Mouse (Mus musculus) embryonic facial prominence, embryonic 12.5 days (tissue): Measurements from ENCODE around the gene Ticrr. TPM values are rescaled to one million over a fixed set of nuclear protein-coding genes. Genes with fewer than 3 reads are reported as not detected.

Experiments used
- ATAC-seq: fragments of 200-750 bp; cut with Nextera tagmentation; 2 replicates; pipeline ENCODE4 v1.8.0; 2017; ENCODE audit not compliant: insufficient number of reproducible peaks, insufficient read depth, low FRiP score, low TSS enrichment
- H3K27ac ChIP-seq: fragments of 300-500 bp; sonication (generic); 2 replicates; pipeline ENCODE4 v1.5.1; 2016; ENCODE audit warnings: mild to moderate bottlenecking
- H3K27me3 ChIP-seq: fragments of 300-500 bp; sonication (generic); 2 replicates; pipeline ENCODE4 v1.6.1; 2016; ENCODE audit warnings: mild to moderate bottlenecking, moderate library complexity
- H3K36me3 ChIP-seq: fragments of 300-500 bp; sonication (generic); 2 replicates; pipeline ENCODE4 v1.6.1; 2016; ENCODE audit warnings: mild to moderate bottlenecking
- H3K4me1 ChIP-seq: fragments of 300-500 bp; sonication (generic); 2 replicates; pipeline ENCODE4 v1.6.1; 2016
- H3K4me2 ChIP-seq: fragments of 300-500 bp; sonication (generic); replicated peaks from 2 replicates; pipeline ENCODE4 v1.6.1; 2016; ENCODE audit warnings: mild to moderate bottlenecking, moderate library complexity
- H3K4me3 ChIP-seq: fragments of 300-500 bp; sonication (generic); 2 replicates; pipeline ENCODE4 v1.5.1; 2016; ENCODE audit warnings: mild to moderate bottlenecking
- H3K9ac ChIP-seq: fragments of 300-500 bp; sonication (generic); 2 replicates; pipeline ENCODE4 v1.6.1; 2016; ENCODE audit warnings: mild to moderate bottlenecking, moderate library complexity
- H3K9me3 ChIP-seq: fragments of 300-500 bp; sonication (generic); 2 replicates; pipeline ENCODE4 v1.6.1; 2016; ENCODE audit warnings: mild to moderate bottlenecking, moderate library complexity
- WGBS: fragments of 180-500 bp; shearing (Covaris S2); methylation state at CpG from one replicate; pipeline ENCODE4 v1.1.7; 2016; 5-methylcytosine and 5-hydroxymethylcytosine counted together
- polyA plus RNA-seq: library from polyadenylated mRNA; unstranded; fragments of >200 nt; fragmentation: Nextera tagmentation; extraction: Ambion mirVana; gene quantifications from 2 replicates; pipeline ENCODE4 v1.2.1, GENCODE M21; 2016

Ticrr gene
- polyA plus RNA-seq, 1 experiment from 2014 or later, result 14.9 TPM

GRCm38 (mm10) chr7:79732622-79733021 lies 72.6 kb downstream of the Ticrr start, which contains the start of gene Plin1:
TSS of gene Plin1 (minus strand) at chr7:79732903.
- H3K9me3 ChIP-seq, result no peaks in the 10 kb centered on the region
- no peak for ATAC-seq
- peaks cover 10% of the 10 kb centered on the region for H3K36me3 ChIP-seq
- 49% methylated on average over 4 of the region's 4 CpGs for WGBS
- H3K27me3 ChIP-seq, result 0 out of 2 replicates have a peak, but pooled peaks cover 3% of the 10 kb centered on the region
- H3K27ac ChIP-seq, result no peak within 1 kb of the TSS
- no peak within 1 kb of the TSS for H3K4me2 ChIP-seq
- H3K4me1 ChIP-seq, result no peaks in the 10 kb centered on the region
- H3K4me3 ChIP-seq, result no peak within 1 kb of the TSS
- H3K9ac ChIP-seq, result no peak within 1 kb of the TSS

- H3K4me2 ChIP-seq, result no peak overlapping the region
- H3K4me3 ChIP-seq, result no peak overlapping the region
- no peak for ATAC-seq
- WGBS, result 75% methylated on average over 8 of the region's 8 CpGs
- H3K27ac ChIP-seq, result no peak overlapping the region
- H3K9me3 ChIP-seq, result no peaks in the 10 kb centered on the region
- peaks cover 10% of the 10 kb centered on the region for H3K36me3 ChIP-seq
- no peaks in the 10 kb centered on the region for H3K4me1 ChIP-seq
- 0 out of 2 replicates have a peak, but pooled peaks cover 3% of the 10 kb centered on the region for H3K27me3 ChIP-seq
- H3K9ac ChIP-seq, result no peak overlapping the region
Observed at GRCm38 (mm10) chr7:79734563-79734962, 74.6 kb downstream of the Ticrr start.

GRCm38 (mm10) chr7:79736511-79736910 lies 76.5 kb downstream of the Ticrr start:
- Histone ChIP-seq H3K4me2 (no peak overlapping the region), H3K27ac (no peak overlapping the region), H3K9ac (no peak overlapping the region), H3K4me3 (no peak overlapping the region), H3K36me3 (peaks cover 10% of the 10 kb centered on the region), H3K9me3 (no peaks in the 10 kb centered on the region), H3K4me1 (no peaks in the 10 kb centered on the region), H3K27me3 (0 out of 2 replicates have a peak, but pooled peaks cover 3% of the 10 kb centered on the region)
- WGBS, result 93% methylated on average over 14 of the region's 14 CpGs
- ATAC-seq, result no peak

GRCm38 (mm10) chr7:79738913-79739312 lies 78.9 kb downstream of the Ticrr start:
- no peak overlapping the region for H3K9ac ChIP-seq
- ATAC-seq, result no peak
- 93% methylated on average over 2 of the region's 2 CpGs for WGBS
- H3K4me2 ChIP-seq, result no peak overlapping the region
- no peaks in the 10 kb centered on the region for H3K27me3 ChIP-seq
- no peak overlapping the region for H3K27ac ChIP-seq
- peaks cover 6% of the 10 kb centered on the region; the same call in 1 of the 2 replicates for H3K4me1 ChIP-seq
- peaks cover 10% of the 10 kb centered on the region for H3K36me3 ChIP-seq
- no peak overlapping the region for H3K4me3 ChIP-seq
- H3K9me3 ChIP-seq, result no peaks in the 10 kb centered on the region

GRCm38 (mm10) chr7:79740279-79740678 lies 80.3 kb downstream of the Ticrr start:
- Histone ChIP-seq H3K4me1 (peaks cover 6% of the 10 kb centered on the region; the same call in 1 of the 2 replicates), H3K27me3 (no peaks in the 10 kb centered on the region), H3K9me3 (no peaks in the 10 kb centered on the region), H3K4me3 (no peak overlapping the region), H3K9ac (no peak overlapping the region), H3K4me2 (no peak overlapping the region), H3K27ac (no peak overlapping the region), H3K36me3 (peaks cover 7% of the 10 kb centered on the region)
- WGBS, result 75% methylated on average over 4 of the region's 4 CpGs
- ATAC-seq, result no peak

GRCm38 (mm10) chr7:79742277-79742658 lies 82.3 kb downstream of the Ticrr start:
- peaks cover 6% of the 10 kb centered on the region; the same call in 1 of the 2 replicates for H3K4me1 ChIP-seq
- no peak overlapping the region for H3K27ac ChIP-seq
- H3K36me3 ChIP-seq, result no peaks in the 10 kb centered on the region; the same call in 1 of the 2 replicates
- no peaks in the 10 kb centered on the region for H3K9me3 ChIP-seq
- no peaks in the 10 kb centered on the region for H3K27me3 ChIP-seq
- peak overlapping the region; percentile 38 for H3K9ac ChIP-seq
- H3K4me3 ChIP-seq, result peak overlapping the region; percentile 60
- no peak for ATAC-seq
- 23% methylated on average over 11 of the region's 11 CpGs for WGBS
- peak overlapping the region; percentile 66 for H3K4me2 ChIP-seq

GRCm38 (mm10) chr7:79742659-79743536 lies 82.9 kb downstream of the Ticrr start, which contains the start of the genes Pex11a and Wdr93:
TSS of gene Pex11a (minus strand) at chr7:79743131.
TSS of gene Wdr93 (plus strand) at chr7:79743163.
- 3% methylated on average over 46 of the region's 46 CpGs for WGBS
- Histone ChIP-seq H3K36me3 (no peaks in the 10 kb centered on the region), H3K4me1 (peaks cover 6% of the 10 kb centered on the region; the same call in 1 of the 2 replicates), H3K9me3 (no peaks in the 10 kb centered on the region), H3K4me2 (peak within 1 kb of the TSS; percentile 66), H3K27me3 (no peaks in the 10 kb centered on the region), H3K27ac (no peak within 1 kb of the TSS), H3K4me3 (peak within 1 kb of the TSS; percentile 60), H3K9ac (peak within 1 kb of the TSS; percentile 38)
- ATAC-seq, result peak; percentile 52; the same call in 1 of the 2 replicates

- Histone ChIP-seq H3K4me3 (no peak overlapping the region), H3K4me1 (peaks cover 6% of the 10 kb centered on the region; the same call in 1 of the 2 replicates), H3K36me3 (no peaks in the 10 kb centered on the region), H3K9me3 (no peaks in the 10 kb centered on the region), H3K27me3 (no peaks in the 10 kb centered on the region), H3K4me2 (no peak overlapping the region), H3K27ac (no peak overlapping the region), H3K9ac (no peak overlapping the region)
- ATAC-seq, result no peak
- 88% methylated on average over 9 of the region's 9 CpGs for WGBS
Observed at GRCm38 (mm10) chr7:79744051-79744450, 84.1 kb downstream of the Ticrr start.

GRCm38 (mm10) chr7:79744585-79744984 lies 84.6 kb downstream of the Ticrr start:
- Histone ChIP-seq H3K4me2 (no peak overlapping the region), H3K4me1 (peaks cover 6% of the 10 kb centered on the region; the same call in 1 of the 2 replicates), H3K27ac (no peak overlapping the region), H3K4me3 (no peak overlapping the region), H3K9ac (no peak overlapping the region), H3K27me3 (no peaks in the 10 kb centered on the region), H3K36me3 (no peaks in the 10 kb centered on the region), H3K9me3 (no peaks in the 10 kb centered on the region)
- WGBS, result 79% methylated on average over 5 of the region's 5 CpGs
- no peak for ATAC-seq

- Histone ChIP-seq H3K27me3 (no peaks in the 10 kb centered on the region), H3K9me3 (no peaks in the 10 kb centered on the region), H3K4me1 (peaks cover 6% of the 10 kb centered on the region; the same call in 1 of the 2 replicates), H3K4me2 (no peak overlapping the region), H3K36me3 (no peaks in the 10 kb centered on the region), H3K9ac (no peak overlapping the region), H3K4me3 (no peak overlapping the region), H3K27ac (no peak overlapping the region)
- no peak for ATAC-seq
- WGBS, result 78% methylated on average over 6 of the region's 6 CpGs
Observed at GRCm38 (mm10) chr7:79747659-79748058, 87.7 kb downstream of the Ticrr start.
